In the genomic region with DNA sequence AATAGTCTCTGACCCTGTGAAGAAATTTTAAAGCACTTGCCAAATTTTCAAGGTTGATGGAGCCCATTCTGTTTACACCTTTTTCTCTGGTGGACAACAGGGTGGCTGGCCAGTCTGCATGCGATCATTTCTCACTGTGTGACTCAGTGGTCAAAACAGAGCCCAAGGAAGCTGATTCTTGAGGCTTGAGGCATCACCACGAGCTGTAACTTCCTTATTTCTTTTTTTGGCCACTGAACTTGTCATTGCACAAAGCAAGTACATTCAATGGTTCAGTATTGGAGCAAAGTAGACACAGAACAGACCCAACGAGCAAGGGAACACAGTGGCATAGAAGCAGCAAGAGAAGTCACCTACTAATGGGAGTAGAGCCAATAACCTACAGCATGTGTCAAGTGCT, we compare ENCODE assay signal across 25 mouse cellular contexts.
DNase-seq lines count a peak whose midpoint lies in the region; ATAC-seq and TF ChIP-seq lines count a peak whose summit lies in the region.
"Had no signal": no experiment of that assay in that cellular context is flagged by ENCODE, and none has a peak within 500 bp of the region (broad histone marks: within the 10 kb centered on the region; RNA-seq: fewer than 3 reads in every experiment).

No protein-coding gene starts in this region.

- DNase-seq in layer of hippocampus, adult 9-11 months = peak; percentile 5
- DNase-seq in layer of hippocampus, adult 18-20 months (ENCODE audit: low spot score in 2 of 2) = no peak
- no peak for DNase-seq in kidney, postnatal 25 days
- DNase-seq in left cerebral cortex, adult 11 months (ENCODE audit: low spot score) = no peak
- DNase-seq in gastrocnemius, adult 2 months = no peak
- DNase-seq: adrenal gland, adult 8-10 months; adrenal gland, postnatal 25 days; cerebellum, adult 18-20 months; cerebellum, adult 9-11 months; cerebellum, postnatal 25 days; gastrocnemius, postnatal 25 days; heart, adult 2 months; heart, postnatal 14 days; heart, postnatal 4 days had no signal

- intact Hi-C loops in gastrocnemius, adult 2 months (cut with DNase I) = no loop called here

- H3K4me3 ChIP-seq in gastrocnemius, adult 2 months = no peak overlapping the region
- H3K4me3 ChIP-seq: forebrain, embryonic 10.5 days; forebrain, embryonic 13.5 days; heart, adult 2 months; heart, embryonic 10.5 days; heart, embryonic 13.5 days had no signal

- no peak for TF ChIP-seq CTCF in gastrocnemius, adult 2 months (IDR thresholded peaks at IDR 0.05)

- no peak overlapping the region for H3K27ac ChIP-seq in gastrocnemius, adult 2 months
- H3K27ac ChIP-seq: forebrain, embryonic 10.5 days; forebrain, embryonic 13.5 days; heart, adult 2 months; heart, embryonic 10.5 days; heart, embryonic 13.5 days; hindbrain, embryonic 14.5 days; hindbrain, postnatal 0 days had no signal

- ATAC-seq in granulocyte monocyte progenitor cell, adult 5-6 weeks (replicated peaks; ENCODE audit: poor library complexity, severe bottlenecking) = peak; percentile 55; the same call in 1 of the 2 replicates
- peak; percentile 61 for ATAC-seq in megakaryocyte progenitor cell, adult 5-6 weeks (replicated peaks; ENCODE audit: poor library complexity)
- ATAC-seq: activated CD4-positive, CD25-positive, alpha-beta regulatory T cell, adult 4 months; forebrain, embryonic 13.5 days; forebrain, embryonic 16.5 days; hindbrain, postnatal 0 days; inflammation-experienced regulatory T-cells, adult 6 months had no signal
